Mouse (Mus musculus): Measurements from ENCODE around the gene Hnrnpf. TPM values are rescaled to one million over a fixed set of nuclear protein-coding genes. Genes with fewer than 3 reads are reported as not detected.
A peak's percentile ranks its signal among the peaks of the same experiment; 100 is the strongest.

Gene Hnrnpf
- total RNA-seq, 1 experiment = 669 TPM

DNA sequence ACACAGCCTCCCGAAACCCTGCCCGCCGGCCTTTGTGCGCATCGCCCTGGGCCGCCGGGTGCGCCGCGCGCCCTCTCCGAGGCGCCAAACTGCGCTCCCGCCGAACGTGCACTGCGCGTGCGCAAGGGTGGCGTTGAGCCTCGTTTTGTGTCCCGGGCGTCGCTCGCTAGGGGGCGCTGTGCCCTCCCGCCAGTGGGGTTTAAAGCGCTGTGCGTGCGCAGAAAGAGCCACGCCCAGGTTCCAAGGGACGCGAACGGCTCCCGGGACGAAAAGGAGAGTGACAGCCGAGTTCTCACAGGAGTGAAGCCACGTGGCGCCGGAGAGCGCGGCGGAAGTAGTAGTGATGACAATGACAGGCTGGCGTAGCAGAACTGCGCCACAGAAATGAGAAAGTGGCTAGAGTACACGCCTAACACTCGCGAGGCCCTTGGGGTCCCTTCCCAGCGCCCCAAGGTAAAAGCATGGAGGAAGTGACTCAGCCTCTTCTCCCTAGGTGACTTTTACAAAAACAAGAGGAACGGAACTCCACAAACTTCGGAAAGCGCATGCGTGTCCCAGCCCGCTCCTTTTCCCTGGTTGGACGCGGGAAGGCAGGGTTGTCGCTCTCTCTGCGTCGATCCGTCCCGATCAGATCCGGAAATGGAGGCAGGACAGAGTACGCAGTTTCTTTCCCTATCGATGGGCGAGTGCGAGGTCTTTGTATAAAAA lies 20.6 kb upstream of the Hnrnpf start:
- Histone ChIP-seq H3K4me3 (ENCODE audit: insufficient read depth in 1 of 2, low read depth in 1 of 2, low read length in 2 of 2, poor library complexity in 1 of 2, severe bottlenecking in 1 of 2) (peak overlapping the region; percentile 79 to 83), H3K4me1 (ENCODE audit: control insufficient read depth in 2 of 2, insufficient read depth in 2 of 2, low read length in 2 of 2, poor library complexity in 1 of 2) (peaks cover 4 to 8% of the 10 kb centered on the region in 2 experiments), H3K9ac (ENCODE audit: insufficient read depth, low read depth, low read length, poor library complexity, severe bottlenecking) (peak overlapping the region; percentile 99), H3K9me3 (ENCODE audit: control insufficient read depth, insufficient read depth, low read depth, low read length) (no peaks in the 10 kb centered on the region), H3K27ac (ENCODE audit: insufficient read depth, low read depth, low read length, poor library complexity, severe bottlenecking) (peak overlapping the region; percentile 99), H3K36me3 (ENCODE audit: control insufficient read depth, insufficient read depth, low read length, poor library complexity, severe bottlenecking) (no peaks in the 10 kb centered on the region)
- in situ Hi-C loops (cut with MboI; ENCODE audit: low sequenced_read_pairs in 2 of 2, unreplicated experiment in 2 of 2) = no loop called here
- TF ChIP-seq HCFC1 (IDR thresholded peaks at IDR 0.05; ENCODE audit: borderline replicate concordance, insufficient read depth, low read length) (peak; percentile 68), ZC3H11A (IDR thresholded peaks at IDR 0.05; ENCODE audit: borderline replicate concordance, low read depth, low read length) (no peak; the same call in 1 of the 2 replicates), CHD2 (IDR thresholded peaks at IDR 0.05; ENCODE audit: low read depth, low read length) (peak; percentile 46; the same call in 1 of the 2 replicates), MAFK (IDR thresholded peaks at IDR 0.05; ENCODE audit: insufficient read depth, low read depth, low read length) (peak; percentile 46), ZNF384 (IDR thresholded peaks at IDR 0.05; ENCODE audit: low read depth, low read length) (no peak)
- DNase-seq (ENCODE audit: low read depth, low spot score) = peak; percentile 98

GRCm38 (mm10) chr6:117880394-117880838 lies 19.7 kb upstream of the Hnrnpf start:
- Histone ChIP-seq H3K9ac (ENCODE audit: insufficient read depth, low read depth, low read length, poor library complexity, severe bottlenecking) (peak overlapping the region; percentile 1; the same call in 1 of the 2 replicates), H3K36me3 (ENCODE audit: control insufficient read depth, insufficient read depth, low read length, poor library complexity, severe bottlenecking) (no peaks in the 10 kb centered on the region), H3K27ac (ENCODE audit: insufficient read depth, low read depth, low read length, poor library complexity, severe bottlenecking) (peak overlapping the region; percentile 99; the same call in 1 of the 2 replicates), H3K4me3 (ENCODE audit: insufficient read depth in 1 of 2, low read depth in 1 of 2, low read length in 2 of 2, poor library complexity in 1 of 2, severe bottlenecking in 1 of 2) (peak overlapping the region in 1 of 2 experiments; percentile 79; a peak in 2 of 4 replicates), H3K4me1 (ENCODE audit: control insufficient read depth in 2 of 2, insufficient read depth in 2 of 2, low read length in 2 of 2, poor library complexity in 1 of 2) (peaks cover 4 to 8% of the 10 kb centered on the region in 2 experiments), H3K9me3 (ENCODE audit: control insufficient read depth, insufficient read depth, low read depth, low read length) (no peaks in the 10 kb centered on the region)
- in situ Hi-C loops (cut with MboI; ENCODE audit: low sequenced_read_pairs in 2 of 2, unreplicated experiment in 2 of 2) = no loop called here
- TF ChIP-seq ZC3H11A (IDR thresholded peaks at IDR 0.05; ENCODE audit: borderline replicate concordance, low read depth, low read length) (no peak), ZNF384 (IDR thresholded peaks at IDR 0.05; ENCODE audit: low read depth, low read length) (no peak), CHD2 (IDR thresholded peaks at IDR 0.05; ENCODE audit: low read depth, low read length) (no peak), HCFC1 (IDR thresholded peaks at IDR 0.05; ENCODE audit: borderline replicate concordance, insufficient read depth, low read length) (no peak), MAFK (IDR thresholded peaks at IDR 0.05; ENCODE audit: insufficient read depth, low read depth, low read length) (no peak)
- DNase-seq (ENCODE audit: low read depth, low spot score) = no peak

DNA sequence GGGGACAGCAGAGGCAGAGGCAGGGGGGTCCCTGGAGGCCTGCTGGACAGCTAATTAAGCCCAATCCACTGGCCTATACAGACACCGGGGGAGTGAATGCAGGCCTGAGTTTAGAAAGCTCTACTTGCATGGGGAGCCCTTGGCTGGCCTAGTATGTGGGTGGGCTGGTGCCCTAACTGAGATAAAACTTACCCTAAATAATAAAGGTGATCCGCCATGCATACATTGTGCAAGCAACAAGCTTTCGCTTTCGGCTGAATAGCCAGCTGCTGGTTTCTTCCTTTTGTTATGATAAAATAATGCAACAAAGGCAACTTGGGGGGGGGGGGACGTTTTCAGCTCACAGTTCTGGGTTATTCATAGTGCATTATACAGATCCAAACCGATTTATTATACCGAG lies 18.9 kb upstream of the Hnrnpf start:
- Histone ChIP-seq H3K27ac (ENCODE audit: insufficient read depth, low read depth, low read length, poor library complexity, severe bottlenecking) (peak overlapping the region; percentile 99; the same call in 1 of the 2 replicates), H3K9ac (ENCODE audit: insufficient read depth, low read depth, low read length, poor library complexity, severe bottlenecking) (peak overlapping the region; percentile 51; the same call in 1 of the 2 replicates)
- in situ Hi-C loops (cut with MboI; ENCODE audit: low sequenced_read_pairs in 2 of 2, unreplicated experiment in 2 of 2) = no loop called here

DNA sequence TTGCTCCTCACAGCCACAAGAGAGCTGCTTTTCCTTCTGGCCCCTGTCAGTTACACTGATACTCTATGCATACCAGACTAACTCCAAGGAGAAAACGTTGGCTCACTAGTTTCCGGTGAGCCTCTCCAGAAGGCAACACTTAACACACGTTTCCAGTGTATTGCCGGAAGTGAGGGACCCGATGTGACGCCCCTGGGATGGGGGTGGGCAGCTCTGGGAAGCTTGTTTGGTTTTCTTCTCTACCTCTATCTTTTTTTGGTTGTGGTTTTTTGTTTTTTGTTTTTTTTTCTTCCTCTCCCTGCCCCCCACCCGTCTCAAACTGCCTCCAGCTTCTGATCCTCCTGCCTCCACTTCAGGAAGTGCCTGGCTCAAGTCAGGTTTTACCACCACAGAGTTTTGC lies 18.1 kb upstream of the Hnrnpf start:
- TF ChIP-seq HCFC1 (IDR thresholded peaks at IDR 0.05; ENCODE audit: borderline replicate concordance, insufficient read depth, low read length) (no peak), ZC3H11A (IDR thresholded peaks at IDR 0.05; ENCODE audit: borderline replicate concordance, low read depth, low read length) (no peak), CHD2 (IDR thresholded peaks at IDR 0.05; ENCODE audit: low read depth, low read length) (no peak), MAFK (IDR thresholded peaks at IDR 0.05; ENCODE audit: insufficient read depth, low read depth, low read length) (no peak), ZNF384 (IDR thresholded peaks at IDR 0.05; ENCODE audit: low read depth, low read length) (no peak)
- Histone ChIP-seq H3K4me3 (ENCODE audit: insufficient read depth in 1 of 2, low read depth in 1 of 2, low read length in 2 of 2, poor library complexity in 1 of 2, severe bottlenecking in 1 of 2) (no peak overlapping the region), H3K9ac (ENCODE audit: insufficient read depth, low read depth, low read length, poor library complexity, severe bottlenecking) (peak overlapping the region; percentile 58; the same call in 1 of the 2 replicates), H3K27ac (ENCODE audit: insufficient read depth, low read depth, low read length, poor library complexity, severe bottlenecking) (peak overlapping the region; percentile 99), H3K36me3 (ENCODE audit: control insufficient read depth, insufficient read depth, low read length, poor library complexity, severe bottlenecking) (no peaks in the 10 kb centered on the region), H3K9me3 (ENCODE audit: control insufficient read depth, insufficient read depth, low read depth, low read length) (no peaks in the 10 kb centered on the region), H3K4me1 (ENCODE audit: control insufficient read depth in 2 of 2, insufficient read depth in 2 of 2, low read length in 2 of 2, poor library complexity in 1 of 2) (peaks cover 4 to 8% of the 10 kb centered on the region in 2 experiments)
- in situ Hi-C loops (cut with MboI; ENCODE audit: low sequenced_read_pairs in 2 of 2, unreplicated experiment in 2 of 2) = no loop called here
- no peak for DNase-seq (ENCODE audit: low read depth, low spot score)

More for the DNA sequence above, 18.9 kb upstream of the Hnrnpf start:
- DNase-seq (ENCODE audit: low read depth, low spot score) = no peak
- TF ChIP-seq ZC3H11A (IDR thresholded peaks at IDR 0.05; ENCODE audit: borderline replicate concordance, low read depth, low read length) = no peak
- 0 out of 2 replicates have a peak, but pooled peaks have one; percentile 10 for TF ChIP-seq CHD2 (IDR thresholded peaks at IDR 0.05; ENCODE audit: low read depth, low read length)
- Histone ChIP-seq H3K4me1 (ENCODE audit: control insufficient read depth in 2 of 2, insufficient read depth in 2 of 2, low read length in 2 of 2, poor library complexity in 1 of 2) (peaks cover 4 to 8% of the 10 kb centered on the region in 2 experiments), H3K4me3 (ENCODE audit: insufficient read depth in 1 of 2, low read depth in 1 of 2, low read length in 2 of 2, poor library complexity in 1 of 2, severe bottlenecking in 1 of 2) (no peak overlapping the region), H3K9me3 (ENCODE audit: control insufficient read depth, insufficient read depth, low read depth, low read length) (no peaks in the 10 kb centered on the region), H3K36me3 (ENCODE audit: control insufficient read depth, insufficient read depth, low read length, poor library complexity, severe bottlenecking) (no peaks in the 10 kb centered on the region)

Measured in ES-E14 (cell line).